Mouse (Mus musculus) intestine, embryonic 16.5 days (tissue): Measurements from ENCODE around the gene Gal3st1. TPM values are rescaled to one million over a fixed set of nuclear protein-coding genes. Genes with fewer than 3 reads are reported as not detected.

ENCODE experiments used
- polyA plus RNA-seq: library from polyadenylated mRNA; unstranded; fragments of >200 nt; fragmentation: Nextera tagmentation; extraction: Ambion mirVana; gene quantifications from 2 replicates; pipeline ENCODE4 v1.2.1, GENCODE M21; 2015

The Gal3st1 gene
- polyA plus RNA-seq, 1 experiment from 2014 or later: 20.1 TPM

Other genes starting within 250 kb of the Gal3st1 start
- 0.28 and 0.45 TPM in 2 replicates for gene Osbp2, start 119.7 kb upstream of the Gal3st1 start, polyA plus RNA-seq
- 0.37 and 0.39 TPM in 2 replicates for gene 4921536K21Rik, start 88.5 kb upstream of the Gal3st1 start, polyA plus RNA-seq
- gene Dusp18, start 88.4 kb upstream of the Gal3st1 start, polyA plus RNA-seq: 5.2 and 5.6 TPM in 2 replicates
- gene Slc35e4, start 69.0 kb upstream of the Gal3st1 start, polyA plus RNA-seq: 2.9 and 3.1 TPM in 2 replicates
- gene Tcn2, start 51.5 kb upstream of the Gal3st1 start, polyA plus RNA-seq: 95.3 and 122 TPM in 2 replicates
- gene Pes1, start 19.7 kb upstream of the Gal3st1 start, polyA plus RNA-seq: 73.3 and 79.4 TPM in 2 replicates
- 0.11 TPM in 1 of 2 replicates, not detected in the other for gene 4930556J24Rik, start 6.9 kb upstream of the Gal3st1 start, polyA plus RNA-seq
- 0.47 and 0.56 TPM in 2 replicates for gene Sec14l4, start 47.8 kb downstream of the Gal3st1 start, polyA plus RNA-seq
- not detected in 2 replicates for gene Sec14l3, start 81.2 kb downstream of the Gal3st1 start, polyA plus RNA-seq
- gene Mtfp1, start 111.8 kb downstream of the Gal3st1 start, polyA plus RNA-seq: 38.1 and 41.6 TPM in 2 replicates
- gene Sec14l2, start 139.8 kb downstream of the Gal3st1 start, polyA plus RNA-seq: 1.7 and 2.9 TPM in 2 replicates
- 17.3 and 19.2 TPM in 2 replicates for gene Rnf215, start 151.6 kb downstream of the Gal3st1 start, polyA plus RNA-seq
- 3.0 TPM in 2 replicates for gene Ccdc157, start 176.7 kb downstream of the Gal3st1 start, polyA plus RNA-seq
- gene Sf3a1, start 176.7 kb downstream of the Gal3st1 start, polyA plus RNA-seq: 40.4 and 41.8 TPM in 2 replicates
- gene Tbc1d10a, start 203.2 kb downstream of the Gal3st1 start, polyA plus RNA-seq: 34.0 and 37.2 TPM in 2 replicates
- gene Castor1, start 234.6 kb downstream of the Gal3st1 start, polyA plus RNA-seq: 5.9 and 7.3 TPM in 2 replicates